Mouse (Mus musculus): ENCODE results near the gene Kantr. TPM values are rescaled to one million over a fixed set of nuclear protein-coding genes. Genes with fewer than 3 reads are reported as not detected.

Kantr gene
- polyA plus RNA-seq (2017; shearing (Covaris generic)), result 15.3 TPM

DNA sequence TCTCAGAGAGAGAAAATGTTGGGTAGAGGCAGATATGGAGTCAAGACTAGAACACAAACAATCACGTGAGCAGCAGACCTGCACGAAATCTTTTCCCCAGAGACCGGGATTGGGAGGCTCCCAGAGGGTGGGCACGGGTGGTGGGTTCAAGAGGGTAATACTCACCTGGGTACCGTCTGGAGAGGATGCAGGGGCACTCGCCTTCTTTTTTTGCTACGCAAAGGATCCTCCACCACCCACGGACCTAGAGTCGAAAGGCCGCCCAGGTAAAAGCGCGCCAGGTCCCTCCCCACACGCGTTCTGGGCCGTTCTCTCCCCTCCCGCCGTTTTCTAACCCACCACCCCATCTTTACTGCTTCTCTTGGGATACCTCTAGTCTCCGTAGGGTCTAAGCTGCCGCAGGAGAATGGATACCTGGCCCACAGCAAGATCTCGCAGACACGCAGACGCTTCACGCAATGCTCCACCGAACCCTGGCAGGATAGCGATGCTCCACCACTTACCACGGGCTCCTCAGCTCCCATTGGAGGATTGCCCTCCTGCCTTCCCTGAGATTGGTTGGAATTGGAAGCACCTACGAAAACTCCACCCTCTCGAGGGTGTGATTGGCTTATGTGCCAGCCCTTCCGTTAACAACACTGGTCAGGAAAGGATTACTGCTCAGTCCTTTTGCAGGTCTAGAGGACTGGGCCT lies at the start of gene Kantr:
TSS of gene Kantr (minus strand) at position 500 of the 693 bp plus-strand sequence.

GRCm38 (mm10) chrX:152368397-152369273 lies 41.3 kb upstream of the Kantr start, which contains the start of gene Gpr173:
TSS of gene Gpr173 (minus strand) at chrX:152368704.

DNA sequence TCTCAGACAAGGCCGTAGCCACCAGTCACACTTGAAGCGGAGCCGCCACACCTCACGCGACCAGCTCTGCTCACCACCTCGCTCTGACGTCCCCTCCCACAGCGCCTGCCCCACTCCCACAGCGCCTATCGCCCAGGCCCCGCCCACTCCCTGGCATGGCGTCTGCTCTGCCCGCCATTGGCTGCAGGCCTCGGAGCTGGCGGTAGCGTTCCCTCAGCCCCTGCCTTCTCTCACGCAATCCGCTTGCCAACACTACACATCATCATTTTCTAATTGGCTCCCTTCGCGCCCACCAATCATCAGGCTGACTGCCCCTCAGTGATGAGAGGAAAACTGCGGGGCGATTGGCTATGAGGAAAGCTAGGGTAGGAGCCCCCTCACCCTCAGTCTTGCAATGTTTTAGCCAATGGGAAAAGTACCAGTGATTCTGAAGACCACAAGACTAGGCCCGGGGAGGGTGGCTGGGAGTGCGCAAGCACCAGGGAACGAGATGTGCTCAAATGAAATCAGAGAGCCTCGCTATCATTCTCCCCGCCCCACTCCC lies 15.1 kb upstream of the Kantr start, which contains the start of gene Tspyl2:
TSS of gene Tspyl2 (minus strand) at position 68 of the 544 bp plus-strand sequence.

Other genes with a start within 250 kb of the Kantr start
- gene Iqsec2, start 183.2 kb downstream of the Kantr start, polyA plus RNA-seq (2017; shearing (Covaris generic)), result not detected
- gene Kdm5c, start 94.5 kb downstream of the Kantr start, polyA plus RNA-seq (2017; shearing (Covaris generic)), result 36.3 TPM
- gene Tspyl2, start 14.9 kb upstream of the Kantr start, polyA plus RNA-seq (2017; shearing (Covaris generic)), result 41.9 TPM
- not detected for gene Gpr173, start 41.2 kb upstream of the Kantr start, polyA plus RNA-seq (2017; shearing (Covaris generic))
- gene Cldn34a, start 235.8 kb upstream of the Kantr start, polyA plus RNA-seq (2017; shearing (Covaris generic)), result not detected

All from effector memory CD4-positive, alpha-beta T cell, adult 7 months (primary cell).